Mouse (Mus musculus) testis, postnatal 14 days (tissue): Measurements from ENCODE around the gene Olfr945.

Experiments used
- DNase-seq: peaks from one replicate; pipeline ENCODE4 v3.0.0; 2021; ENCODE audit warnings: low spot score

Olfr945 gene

GRCm38 (mm10) chr9:39276718-39277117 is at the start of gene Olfr945:
Olfr945 (minus strand) TSS chr9:39276818.
- no peak for DNase-seq

GRCm38 (mm10) chr9:39325945-39326344 is 49.3 kb upstream of the Olfr945 start, which contains the start of gene Olfr948:
Olfr948 (minus strand) TSS chr9:39326045.
- no peak for DNase-seq

DNA sequence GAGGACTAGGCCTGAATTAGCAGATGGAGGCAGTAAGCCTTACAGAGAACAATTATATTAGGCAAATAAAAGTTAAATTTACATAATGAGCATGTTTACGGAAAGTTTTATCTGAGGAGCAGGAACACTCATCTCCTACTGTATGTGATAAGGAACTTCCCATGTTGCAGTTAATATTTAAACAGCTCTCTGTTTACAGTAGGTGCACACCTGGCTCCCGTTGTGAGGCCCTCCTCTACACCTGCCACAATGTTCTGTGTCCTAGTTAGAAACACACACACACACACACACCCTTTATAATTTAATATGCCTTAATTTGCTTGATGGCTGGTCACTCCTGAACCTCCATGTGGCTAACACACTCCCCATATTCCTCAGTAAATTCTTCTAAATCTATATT is 10.5 kb upstream of the Olfr945 start:
- DNase-seq: no peak

GRCm38 (mm10) chr9:39249894-39250293 is 26.7 kb downstream of the Olfr945 start, which contains the start of gene Olfr1537:
Olfr1537 (minus strand) TSS chr9:39249994.
- DNase-seq: no peak
